Mouse (Mus musculus): Measurements from ENCODE around the gene Gm10135.
"Not testable (repeated sequence)": the region's sequence is repeated elsewhere in the genome, so short reads cannot be mapped to it uniquely, and the experiment has no call there.

Gm10135 gene

DNA sequence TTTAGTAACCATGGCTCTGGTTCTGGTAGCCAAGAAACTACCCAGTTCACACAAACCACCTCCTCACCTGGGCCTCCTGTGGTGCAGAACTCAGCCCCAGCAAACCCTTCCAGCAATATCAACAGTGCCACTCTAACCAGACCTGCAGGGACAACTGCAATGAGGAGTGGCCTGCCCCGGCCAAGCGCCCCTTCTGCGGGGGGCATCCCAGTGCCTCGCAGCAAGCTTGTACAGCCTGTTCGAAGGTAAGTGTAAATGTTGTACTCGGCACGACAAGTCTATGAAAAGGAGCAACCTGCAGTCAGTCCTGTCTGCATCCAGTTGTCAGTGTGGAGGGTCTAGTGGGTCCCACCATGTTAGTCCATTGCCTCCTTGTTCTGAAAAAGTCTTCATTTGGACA is at the start of gene Gm10135:
Gene Gm10135 (minus strand): TSS at position 101 of the 400 bp plus-strand sequence.
- DNase-seq, result no peak

DNA sequence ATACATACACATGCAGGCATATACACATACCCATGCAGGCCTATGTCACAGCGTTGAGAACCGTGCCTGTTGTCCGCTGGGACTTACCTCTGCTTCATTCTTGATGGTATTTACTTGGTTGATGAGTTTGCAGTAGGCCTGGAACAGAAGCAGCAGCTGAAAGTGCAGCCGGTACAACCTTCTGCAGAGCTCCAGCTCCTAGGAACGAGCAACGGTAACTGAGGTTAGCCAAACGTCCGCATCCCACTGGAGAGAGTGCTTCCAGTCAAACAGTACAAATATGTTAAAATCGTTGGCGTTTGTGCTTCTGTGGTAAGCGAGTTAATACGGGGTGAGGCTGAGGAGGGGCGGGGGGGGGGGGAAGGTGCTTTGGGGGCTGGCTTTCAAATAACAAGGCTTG is 49.3 kb upstream of the Gm10135 start:
- no peak for DNase-seq

DNA sequence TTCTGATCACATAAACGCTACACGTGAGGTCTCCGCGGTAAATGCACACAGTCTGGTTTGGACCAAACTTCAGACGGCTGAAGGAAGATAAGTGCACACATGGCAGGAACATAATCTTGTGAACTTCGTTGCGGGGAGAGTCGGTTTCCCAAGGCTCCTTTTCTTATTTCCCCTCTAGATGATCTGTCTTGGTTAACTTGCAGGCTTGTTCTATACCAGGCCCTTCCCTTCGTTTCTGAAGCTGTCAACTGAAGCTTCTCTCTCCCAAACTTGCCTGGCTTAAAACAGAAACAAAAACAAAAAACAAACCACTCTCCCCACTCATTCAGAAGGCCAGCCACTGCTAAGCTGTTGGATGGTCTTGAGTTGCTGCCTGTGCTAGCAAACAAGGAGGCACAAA is 40.2 kb upstream of the Gm10135 start:
- DNase-seq, result no peak

DNA sequence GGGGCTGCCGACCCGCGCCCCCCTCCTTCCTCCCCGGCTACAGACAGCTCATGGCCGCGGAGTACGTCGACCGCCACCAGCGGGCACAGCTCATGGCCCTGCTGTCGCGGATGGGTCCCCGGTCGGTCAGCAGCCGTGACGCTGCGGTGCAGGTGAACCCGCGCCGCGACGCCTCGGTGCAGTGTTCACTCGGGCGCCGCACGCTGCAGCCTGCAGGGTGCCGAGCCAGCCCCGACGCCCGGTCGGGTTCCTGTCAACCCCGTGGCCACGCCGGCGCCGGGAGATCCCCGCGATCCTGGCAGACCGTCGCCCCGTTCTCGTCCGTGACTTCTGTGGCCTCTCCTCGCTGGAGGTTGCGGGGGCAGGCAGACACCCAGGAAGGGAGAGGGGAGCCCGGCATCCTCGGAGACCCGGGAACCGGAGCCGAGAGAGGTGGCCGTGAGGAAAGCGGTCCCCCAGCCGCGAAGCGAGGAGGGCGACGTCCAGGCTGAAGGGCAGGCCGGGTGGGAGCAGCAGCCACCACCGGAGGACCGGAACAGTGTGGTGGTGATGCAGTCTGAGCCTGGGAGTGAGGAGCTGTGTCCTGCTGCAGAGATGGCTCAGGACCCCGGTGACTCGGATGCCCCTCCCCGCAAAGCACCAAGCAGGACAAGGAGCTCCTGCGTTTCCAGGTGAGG is 39.2 kb upstream of the Gm10135 start:
- peak; percentile 34 for DNase-seq

- peak; percentile 36 for DNase-seq
Measured at GRCm38 (mm10) chr5:73012884-73013610, 38.5 kb upstream of the Gm10135 start.

DNA sequence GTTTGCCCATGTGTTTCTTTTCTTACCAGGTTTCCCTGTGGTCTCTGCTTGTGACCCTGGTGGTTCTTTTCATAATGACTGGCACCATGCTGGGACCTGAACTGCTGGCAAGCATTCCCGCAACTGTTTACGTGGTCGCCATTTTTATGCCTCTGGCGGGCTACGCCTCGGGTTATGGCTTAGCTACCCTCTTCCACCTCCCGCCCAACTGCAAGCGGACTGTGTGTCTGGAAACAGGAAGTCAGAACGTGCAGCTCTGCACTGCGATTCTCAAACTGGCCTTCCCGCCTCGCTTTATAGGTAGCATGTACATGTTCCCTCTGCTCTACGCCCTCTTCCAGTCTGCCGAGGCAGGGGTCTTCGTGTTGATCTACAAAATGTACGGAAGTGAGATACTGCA is 37.3 kb upstream of the Gm10135 start:
- not testable (repeated sequence) for DNase-seq

GRCm38 (mm10) chr5:73008230-73008629 is 33.7 kb upstream of the Gm10135 start:
- peak; percentile 25 for DNase-seq

DNA sequence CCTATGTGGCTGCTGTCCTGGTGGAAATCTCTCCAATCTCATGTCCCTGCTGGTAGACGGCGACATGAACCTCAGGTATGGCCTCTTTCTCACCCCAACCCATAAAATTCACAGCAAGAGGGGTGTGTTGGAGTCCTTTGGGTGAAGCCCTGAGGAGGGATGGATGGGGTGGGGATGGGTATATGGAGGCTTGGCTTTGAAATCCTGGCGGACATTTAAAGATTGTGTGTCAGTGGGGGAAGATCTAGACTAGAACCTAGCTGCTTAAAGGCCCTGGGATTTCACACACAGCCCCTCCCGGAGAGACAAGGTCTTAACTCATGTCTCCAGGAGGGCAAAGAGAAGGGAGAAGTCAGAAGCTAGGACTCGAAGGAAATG is 33.1 kb upstream of the Gm10135 start:
- no peak for DNase-seq

DNA sequence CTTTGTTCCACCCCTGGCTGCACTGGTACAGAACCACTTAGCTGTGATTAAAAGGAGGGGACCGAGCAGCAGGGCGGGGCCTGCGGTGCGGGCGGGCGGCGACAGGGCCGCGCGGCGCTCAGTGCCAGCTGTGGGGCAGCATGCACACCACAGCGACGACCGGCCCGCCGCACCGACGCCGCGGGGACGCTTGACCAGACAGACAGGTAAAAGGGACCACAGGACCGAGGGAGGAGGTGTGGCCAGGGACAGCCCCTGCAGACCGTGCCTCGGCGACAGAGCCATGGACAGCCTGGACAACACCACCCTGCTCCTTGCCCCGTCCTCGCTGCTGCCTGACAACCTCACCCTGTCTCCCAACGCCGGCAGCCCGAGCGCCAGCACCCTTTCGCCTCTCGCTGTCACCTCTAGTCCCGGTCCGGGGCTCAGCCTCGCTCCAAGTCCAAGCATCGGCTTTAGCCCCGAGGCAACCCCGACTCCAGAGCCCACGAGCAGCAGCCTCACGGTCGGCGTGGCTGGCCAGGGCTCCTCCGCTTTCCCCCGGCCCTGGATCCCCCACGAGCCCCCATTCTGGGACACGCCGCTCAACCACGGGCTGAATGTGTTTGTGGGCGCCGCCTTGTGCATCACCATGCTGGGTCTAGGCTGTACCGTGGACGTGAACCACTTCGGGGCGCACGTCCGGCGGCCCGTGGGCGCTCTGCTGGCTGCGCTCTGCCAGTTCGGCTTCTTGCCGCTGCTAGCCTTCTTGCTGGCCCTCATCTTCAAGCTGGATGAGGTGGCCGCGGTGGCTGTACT is 32.5 kb upstream of the Gm10135 start, which contains the start of gene Slc10a4:
Gene Slc10a4 (plus strand): TSS at position 100 of the 798 bp plus-strand sequence.
- DNase-seq, result peak; percentile 70

DNA sequence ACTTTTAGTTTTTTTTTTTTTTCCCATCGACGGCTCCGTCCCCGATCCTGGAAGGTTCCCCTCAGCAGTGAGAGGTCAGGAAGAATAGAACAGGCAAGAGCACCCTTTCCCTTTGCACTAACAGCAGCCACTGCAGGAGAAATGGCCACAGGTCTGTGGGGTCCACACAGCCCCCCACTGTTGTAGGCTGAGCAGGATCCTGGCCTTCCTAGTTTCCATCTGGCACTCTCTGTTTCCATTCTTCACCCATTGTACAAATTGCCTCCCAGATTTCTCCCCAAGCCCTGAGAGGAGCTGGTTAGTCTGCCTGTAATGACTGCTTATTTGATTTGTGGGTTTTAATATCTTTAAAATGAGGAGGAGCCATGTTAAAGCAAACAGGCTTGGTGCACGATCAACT is 29.5 kb upstream of the Gm10135 start:
- DNase-seq, result no peak

DNA sequence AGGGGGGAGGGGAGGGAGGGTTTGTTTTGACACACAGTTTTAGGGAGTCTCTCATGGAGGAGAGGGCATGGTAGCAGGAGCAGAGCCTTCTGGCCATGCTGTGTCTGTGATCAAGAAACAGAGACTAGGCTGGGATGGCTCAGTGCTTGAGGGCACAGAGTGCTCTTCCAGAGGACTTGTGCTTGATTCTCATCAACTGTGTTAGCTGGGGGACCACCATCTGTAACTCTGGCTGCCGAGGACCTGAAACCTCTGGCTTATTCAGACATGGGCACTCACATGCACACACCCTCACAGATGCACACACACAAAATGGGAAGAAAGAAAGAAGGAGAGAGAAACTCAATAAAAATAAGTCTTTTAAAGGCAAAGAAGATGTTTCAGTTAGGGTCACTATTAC is 24.0 kb upstream of the Gm10135 start:
- DNase-seq, result not testable (repeated sequence)

GRCm38 (mm10) chr5:72995379-72995778 is 20.9 kb upstream of the Gm10135 start:
- peak; percentile 33 for DNase-seq

GRCm38 (mm10) chr5:72994928-72995327 is 20.4 kb upstream of the Gm10135 start:
- no peak for DNase-seq

DNA sequence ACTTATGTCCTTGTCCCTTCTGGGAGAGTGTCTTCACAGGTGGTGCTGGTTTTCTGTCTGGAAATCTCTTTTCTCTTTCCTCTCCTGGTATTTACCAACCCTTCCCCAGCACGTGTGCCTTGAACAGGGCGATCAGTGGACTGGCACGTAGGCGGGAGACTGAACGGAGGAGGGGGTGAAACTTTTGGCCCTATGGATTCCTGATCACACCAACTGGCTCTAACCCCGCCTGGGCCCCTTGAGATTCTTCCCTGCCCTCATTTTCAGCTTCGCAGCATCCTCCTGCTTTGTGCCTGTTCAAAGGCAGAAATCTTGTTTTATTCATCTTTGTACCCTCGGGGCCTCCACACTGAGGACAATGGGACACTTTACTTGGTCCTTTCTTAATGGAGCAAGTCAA is 19.9 kb upstream of the Gm10135 start:
- DNase-seq, result peak; percentile 54

GRCm38 (mm10) chr5:72992474-72992873 is 18.0 kb upstream of the Gm10135 start:
- no peak for DNase-seq

DNA sequence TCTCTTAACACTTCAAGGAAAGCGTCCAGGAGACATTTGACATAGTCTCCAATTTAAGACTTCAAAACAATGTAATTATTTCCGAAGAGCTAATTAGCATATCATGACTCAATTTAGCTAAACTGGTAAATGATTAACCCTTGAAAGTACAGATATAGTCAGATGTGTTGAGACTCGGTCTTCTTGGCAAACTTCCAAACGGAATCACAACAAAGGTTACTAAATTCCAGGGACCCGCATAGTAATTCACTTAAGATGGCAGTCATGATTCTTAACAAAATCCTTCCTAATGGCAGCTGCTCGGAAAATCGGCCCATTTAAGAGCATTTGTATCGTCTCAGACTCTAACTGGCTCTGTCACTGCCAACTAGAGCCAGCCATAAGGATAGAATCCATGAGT is 15.3 kb upstream of the Gm10135 start:
- peak; percentile 24 for DNase-seq

- DNase-seq, result no peak
Measured at GRCm38 (mm10) chr5:72987786-72988185, 13.3 kb upstream of the Gm10135 start.

- DNase-seq, result peak; percentile 74
Measured at GRCm38 (mm10) chr5:72984091-72984490, 9.6 kb upstream of the Gm10135 start.

DNA sequence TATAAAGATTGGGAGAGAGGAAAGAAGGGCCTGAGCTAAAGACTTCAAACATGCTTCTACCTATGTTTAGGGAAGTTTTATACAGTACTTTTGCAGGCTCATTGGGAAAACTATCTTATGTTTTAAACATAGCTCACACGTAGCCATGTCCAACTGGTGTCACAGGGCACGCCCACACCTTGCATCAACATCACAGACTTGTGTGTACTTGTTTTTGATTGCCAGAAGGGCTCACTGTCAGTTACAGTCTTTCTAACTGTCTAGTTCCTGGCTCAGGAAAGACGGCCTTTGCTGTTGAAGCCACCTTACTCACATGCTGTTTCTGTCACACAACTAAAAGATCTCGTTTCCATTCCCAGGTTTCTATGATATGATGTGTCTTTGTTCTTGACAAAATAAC is 2.0 kb upstream of the Gm10135 start:
- no peak for DNase-seq

DNA sequence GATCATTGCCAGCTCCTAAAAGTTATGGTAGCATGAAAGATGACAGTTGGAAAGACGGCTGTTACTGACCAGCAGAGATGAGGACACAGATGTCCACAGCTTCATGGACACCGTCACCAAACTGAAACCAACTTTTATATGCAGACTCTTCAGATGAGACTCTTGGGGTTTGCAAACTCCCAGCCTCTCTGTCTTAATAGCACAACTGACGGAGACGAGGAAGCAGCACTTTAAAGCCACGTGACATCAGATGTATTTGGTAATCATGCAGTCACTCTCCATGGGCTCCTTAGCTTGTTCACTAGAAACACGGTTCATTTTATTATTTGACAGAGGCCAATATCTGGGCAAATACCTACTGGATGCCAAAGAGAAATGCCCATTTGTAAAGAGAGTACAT is 1.5 kb upstream of the Gm10135 start:
- DNase-seq, result no peak

- peak; percentile 21 for DNase-seq
Measured at GRCm38 (mm10) chr5:72972934-72973333, 1.6 kb downstream of the Gm10135 start.

GRCm38 (mm10) chr5:72972435-72972834 is 2.1 kb downstream of the Gm10135 start:
- no peak for DNase-seq

DNA sequence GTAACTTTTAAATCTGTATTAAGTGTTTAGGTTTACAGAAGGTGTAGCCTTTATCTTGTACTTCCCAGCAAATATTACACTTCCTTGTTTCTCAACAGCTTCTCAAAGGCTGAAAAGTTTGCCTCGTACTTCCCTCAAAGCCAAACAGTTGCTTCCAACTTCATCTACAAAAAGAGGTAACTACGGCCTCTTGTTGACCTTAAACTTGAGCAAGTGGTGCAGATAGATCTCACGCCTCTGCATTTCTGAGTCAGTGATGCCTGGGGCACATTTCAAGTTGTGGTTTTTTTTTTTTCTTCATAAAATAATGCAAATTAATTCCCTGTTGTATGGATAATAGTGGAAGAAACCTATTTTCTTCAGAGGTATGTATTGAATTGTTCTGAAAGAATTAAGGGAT is 8.8 kb downstream of the Gm10135 start:
- DNase-seq, result no peak

GRCm38 (mm10) chr5:72960096-72960495 is 14.4 kb downstream of the Gm10135 start:
- no peak for DNase-seq
